Mouse (Mus musculus): ENCODE measurements around the gene Zfp664. TPM values are rescaled to one million over a fixed set of nuclear protein-coding genes. Genes with fewer than 3 reads are reported as not detected.

Gene Zfp664
- polyA plus RNA-seq, 1 experiment from 2014 or later, result 162 TPM

DNA sequence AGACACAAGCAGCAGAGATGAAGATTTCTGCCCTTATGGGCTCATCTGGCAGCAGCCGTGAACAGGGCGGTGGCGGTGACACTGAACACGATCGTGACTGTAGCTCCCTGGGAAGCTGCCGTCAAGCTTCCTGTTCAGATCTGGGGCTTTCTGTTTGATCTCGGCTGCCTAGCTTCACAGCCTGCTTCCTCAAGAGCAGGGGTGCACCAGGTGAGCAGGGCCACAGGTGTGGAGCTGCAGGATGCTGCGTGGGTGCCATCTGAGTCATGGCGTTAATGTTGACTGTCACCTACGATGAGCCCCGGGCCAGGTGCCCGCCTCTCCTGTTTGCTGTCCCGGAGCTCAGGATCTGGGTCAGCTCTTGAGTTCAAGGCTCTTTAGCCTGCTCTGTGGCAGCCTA lies 44.4 kb downstream of the Zfp664 start:
- WGBS, result 80% methylated on average over 13 of the region's 13 CpGs

GRCm38 (mm10) chr5:124908860-124909259 lies 46.4 kb downstream of the Zfp664 start:
- H3K27ac ChIP-seq (replicated peaks), result no peak overlapping the region
- H3K36me3 ChIP-seq (replicated peaks), result no peaks in the 10 kb centered on the region
- no peaks in the 10 kb centered on the region for H3K9me3 ChIP-seq
- peak; percentile 85 for DNase-seq (ENCODE audit: low spot score)
- no peaks in the 10 kb centered on the region for H3K27me3 ChIP-seq (replicated peaks; ENCODE audit: low read depth, poor library complexity, severe bottlenecking)
- WGBS, result 20% methylated on average over 5 of the region's 5 CpGs
- no peak overlapping the region for H3K4me3 ChIP-seq
- peaks cover 27% of the 10 kb centered on the region for H3K4me1 ChIP-seq

More for the DNA sequence above, 44.4 kb downstream of the Zfp664 start:
- Histone ChIP-seq H3K36me3 (replicated peaks) (no peaks in the 10 kb centered on the region), H3K4me1 (peaks cover 8% of the 10 kb centered on the region; the same call in 1 of the 2 replicates), H3K9me3 (no peaks in the 10 kb centered on the region), H3K27me3 (replicated peaks; ENCODE audit: low read depth, poor library complexity, severe bottlenecking) (no peaks in the 10 kb centered on the region), H3K4me3 (no peak overlapping the region), H3K27ac (replicated peaks) (no peak overlapping the region)
- no peak for DNase-seq (ENCODE audit: low spot score)

DNA sequence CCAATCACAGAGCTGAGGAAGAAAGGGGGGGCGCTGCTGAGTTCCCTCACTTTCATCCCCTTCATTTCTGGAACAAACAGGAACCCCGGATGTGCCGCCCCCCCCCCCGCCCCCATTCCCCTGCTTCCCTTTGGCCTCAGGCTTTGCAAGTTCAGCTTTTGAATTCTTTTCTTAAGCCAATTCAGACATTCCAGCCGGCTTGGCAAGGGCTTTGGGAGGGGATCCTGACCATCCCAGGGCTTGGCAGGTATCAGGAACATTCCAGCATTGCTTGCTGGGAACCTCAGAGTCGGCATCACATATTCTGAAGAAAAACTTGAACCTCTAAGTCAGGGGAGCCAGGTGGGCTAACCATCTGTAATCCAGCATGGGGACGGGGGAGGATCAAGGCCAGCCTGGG lies 49.8 kb downstream of the Zfp664 start:
- no peak for DNase-seq (ENCODE audit: low spot score)
- no peak overlapping the region for H3K4me3 ChIP-seq
- 56% methylated on average over 7 of the region's 7 CpGs for WGBS
- no peak overlapping the region for H3K27ac ChIP-seq (replicated peaks)
- H3K9me3 ChIP-seq, result no peaks in the 10 kb centered on the region
- no peaks in the 10 kb centered on the region for H3K27me3 ChIP-seq (replicated peaks; ENCODE audit: low read depth, poor library complexity, severe bottlenecking)
- H3K36me3 ChIP-seq (replicated peaks), result no peaks in the 10 kb centered on the region
- peaks cover 25% of the 10 kb centered on the region for H3K4me1 ChIP-seq

DNA sequence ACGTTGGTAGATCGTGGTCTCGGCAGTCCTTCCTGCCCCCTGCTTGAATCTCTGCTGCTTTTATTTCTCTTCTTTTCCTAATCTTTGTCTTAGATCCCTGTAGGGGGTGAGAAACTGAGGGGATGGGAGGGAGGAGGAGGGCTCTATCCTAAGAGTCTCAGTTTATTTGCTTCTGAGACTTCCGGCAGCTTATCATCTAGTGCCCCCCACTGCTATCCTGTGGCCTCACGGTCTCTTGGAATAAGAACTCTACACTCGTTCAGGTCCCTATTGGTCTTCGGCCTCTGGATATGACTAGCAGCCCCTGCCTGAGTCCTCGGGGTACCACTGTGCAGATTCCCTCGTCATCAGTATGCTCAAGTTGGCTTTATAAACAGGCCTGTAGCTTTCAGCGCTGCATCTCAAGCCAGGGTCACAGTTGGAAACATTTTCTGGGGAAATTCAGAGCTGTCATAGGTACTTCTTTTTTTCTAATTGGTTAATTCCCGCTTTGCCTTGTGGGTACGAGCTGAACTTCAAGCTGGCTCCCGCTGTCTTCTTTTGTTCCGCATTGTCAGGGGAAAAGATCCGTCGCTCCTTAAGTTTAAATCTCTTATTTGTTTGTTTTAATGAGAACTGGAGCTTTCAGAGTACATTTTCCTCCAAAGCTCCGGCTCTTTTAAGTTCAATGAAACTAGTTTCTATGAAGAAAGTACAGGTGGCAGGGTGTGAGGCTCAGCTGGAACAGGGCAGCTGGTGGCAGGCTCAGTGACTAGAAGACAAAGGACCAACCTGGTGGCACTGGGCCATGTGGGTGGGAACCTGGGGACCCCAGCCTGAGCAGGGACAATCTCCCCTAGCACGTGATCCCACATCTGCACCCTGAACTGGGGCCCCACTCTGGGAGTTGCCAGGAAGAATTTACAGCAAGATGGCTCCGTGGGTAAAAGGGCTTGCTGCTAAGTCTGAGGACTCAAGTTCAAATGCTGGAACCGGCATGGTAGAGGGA lies 50.7 kb downstream of the Zfp664 start:
- H3K36me3 ChIP-seq (replicated peaks), result no peaks in the 10 kb centered on the region
- WGBS, result 35% methylated on average over 20 of the region's 20 CpGs
- peaks cover 25% of the 10 kb centered on the region for H3K4me1 ChIP-seq
- H3K9me3 ChIP-seq, result no peaks in the 10 kb centered on the region
- H3K27ac ChIP-seq (replicated peaks), result peak overlapping the region; percentile 71; the same call in 1 of the 2 replicates
- H3K27me3 ChIP-seq (replicated peaks; ENCODE audit: low read depth, poor library complexity, severe bottlenecking), result no peaks in the 10 kb centered on the region
- no peak overlapping the region for H3K4me3 ChIP-seq
- no peak for DNase-seq (ENCODE audit: low spot score)

DNA sequence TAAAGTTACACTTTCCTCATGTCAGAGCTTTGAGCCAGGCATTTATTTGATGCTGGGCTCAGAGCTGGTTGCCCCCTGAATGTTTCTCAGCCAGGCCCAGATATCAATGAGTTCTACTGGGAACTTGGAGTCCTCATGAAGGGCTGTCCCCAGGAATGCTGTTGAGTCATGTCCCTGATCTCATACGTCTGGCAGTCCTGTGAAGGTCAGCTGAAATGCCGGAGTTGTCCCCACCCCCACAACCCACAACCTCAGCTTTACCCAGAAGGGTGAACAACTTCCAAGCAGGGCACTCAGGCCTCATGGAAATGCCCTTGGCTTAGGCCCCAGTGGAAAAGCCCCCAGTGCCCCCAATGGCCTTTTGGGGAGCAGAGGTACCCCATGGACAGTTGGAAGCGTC lies 57.3 kb downstream of the Zfp664 start:
- no peak overlapping the region for H3K27ac ChIP-seq (replicated peaks)
- DNase-seq (ENCODE audit: low spot score), result no peak
- WGBS, result 84% methylated on average over 3 of the region's 3 CpGs

DNA sequence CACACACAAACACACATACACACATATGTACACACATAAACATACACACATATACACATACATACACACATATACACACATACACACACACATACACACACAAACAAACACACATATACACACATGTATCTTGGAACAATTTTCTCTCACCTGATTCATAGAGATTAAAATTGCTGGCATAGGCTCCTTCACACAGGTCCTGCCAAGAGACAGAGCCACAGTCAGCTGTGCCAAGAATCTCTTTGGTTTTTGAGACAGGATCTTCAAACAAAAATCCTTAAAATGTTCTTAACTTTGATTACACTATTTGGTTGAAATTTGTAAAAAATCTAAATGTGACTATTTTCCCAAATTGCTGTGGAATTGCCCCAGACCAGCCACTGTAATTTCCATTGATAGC lies 58.9 kb downstream of the Zfp664 start:
- H3K27me3 ChIP-seq (replicated peaks; ENCODE audit: low read depth, poor library complexity, severe bottlenecking), result no peaks in the 10 kb centered on the region
- no peak overlapping the region for H3K27ac ChIP-seq (replicated peaks)
- peaks cover 9% of the 10 kb centered on the region for H3K9me3 ChIP-seq
- H3K4me3 ChIP-seq, result no peak overlapping the region
- DNase-seq (ENCODE audit: low spot score), result no peak
- no peaks in the 10 kb centered on the region for H3K36me3 ChIP-seq (replicated peaks)
- peaks cover 17% of the 10 kb centered on the region for H3K4me1 ChIP-seq

More for the DNA sequence above, 57.3 kb downstream of the Zfp664 start:
- Histone ChIP-seq H3K9me3 (peaks cover 9% of the 10 kb centered on the region), H3K27me3 (replicated peaks; ENCODE audit: low read depth, poor library complexity, severe bottlenecking) (no peaks in the 10 kb centered on the region), H3K4me3 (no peak overlapping the region), H3K4me1 (peaks cover 11% of the 10 kb centered on the region), H3K36me3 (replicated peaks) (no peaks in the 10 kb centered on the region)

- peaks cover 17% of the 10 kb centered on the region for H3K4me1 ChIP-seq
- no peaks in the 10 kb centered on the region for H3K27me3 ChIP-seq (replicated peaks; ENCODE audit: low read depth, poor library complexity, severe bottlenecking)
- H3K27ac ChIP-seq (replicated peaks), result peak overlapping the region; percentile 11; the same call in 1 of the 2 replicates
- H3K36me3 ChIP-seq (replicated peaks), result no peaks in the 10 kb centered on the region
- DNase-seq (ENCODE audit: low spot score), result no peak
- no peak overlapping the region for H3K4me3 ChIP-seq
- H3K9me3 ChIP-seq, result peaks cover 9% of the 10 kb centered on the region
- WGBS, result 54% methylated on average over 18 of the region's 18 CpGs
Measured at GRCm38 (mm10) chr5:124922356-124923352, 60.2 kb downstream of the Zfp664 start.

- no peaks in the 10 kb centered on the region for H3K36me3 ChIP-seq (replicated peaks)
- 76% methylated on average over 9 of the region's 9 CpGs for WGBS
- H3K4me3 ChIP-seq, result no peak overlapping the region
- H3K27me3 ChIP-seq (replicated peaks; ENCODE audit: low read depth, poor library complexity, severe bottlenecking), result no peaks in the 10 kb centered on the region
- H3K9me3 ChIP-seq, result peaks cover 4% of the 10 kb centered on the region; the same call in 1 of the 2 replicates
- peaks cover 33% of the 10 kb centered on the region for H3K4me1 ChIP-seq
- H3K27ac ChIP-seq (replicated peaks), result peak overlapping the region; percentile 83; the same call in 1 of the 2 replicates
- DNase-seq (ENCODE audit: low spot score), result no peak
Measured at GRCm38 (mm10) chr5:124929425-124930054, 67.0 kb downstream of the Zfp664 start.

- no peaks in the 10 kb centered on the region for H3K27me3 ChIP-seq (replicated peaks; ENCODE audit: low read depth, poor library complexity, severe bottlenecking)
- H3K36me3 ChIP-seq (replicated peaks), result no peaks in the 10 kb centered on the region
- peak overlapping the region; percentile 83 for H3K27ac ChIP-seq (replicated peaks)
- H3K9me3 ChIP-seq, result peaks cover 4% of the 10 kb centered on the region; the same call in 1 of the 2 replicates
- DNase-seq (ENCODE audit: low spot score), result peak; percentile 66
- 35% methylated on average over 5 of the region's 5 CpGs for WGBS
- no peak overlapping the region for H3K4me3 ChIP-seq
- H3K4me1 ChIP-seq, result peaks cover 33% of the 10 kb centered on the region
Measured at GRCm38 (mm10) chr5:124930055-124930439, 67.6 kb downstream of the Zfp664 start.

DNA sequence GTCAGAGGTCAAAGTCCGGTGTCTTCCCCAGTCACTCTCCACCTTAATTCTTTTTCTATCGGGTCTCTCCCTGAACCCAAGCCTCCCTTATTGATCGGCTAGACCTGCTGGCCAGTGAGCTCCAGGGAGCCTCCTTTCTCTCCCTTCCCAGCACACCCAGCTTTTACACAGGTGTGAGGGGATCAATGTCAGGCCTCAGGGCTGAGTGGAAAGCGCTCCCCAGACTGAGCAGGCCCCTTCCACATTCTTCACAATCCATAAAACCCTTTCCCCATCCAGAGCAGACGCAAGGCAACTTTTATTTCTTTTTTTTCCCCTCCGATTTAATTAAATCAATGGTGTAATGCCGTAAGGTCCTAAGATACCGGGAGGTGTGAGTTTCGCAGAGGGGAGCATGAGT lies 68.1 kb downstream of the Zfp664 start:
- Histone ChIP-seq H3K9me3 (peaks cover 4% of the 10 kb centered on the region; the same call in 1 of the 2 replicates), H3K4me3 (no peak overlapping the region), H3K27ac (replicated peaks) (peak overlapping the region; percentile 83), H3K36me3 (replicated peaks) (no peaks in the 10 kb centered on the region), H3K27me3 (replicated peaks; ENCODE audit: low read depth, poor library complexity, severe bottlenecking) (no peaks in the 10 kb centered on the region), H3K4me1 (peaks cover 31% of the 10 kb centered on the region)
- no peak for DNase-seq (ENCODE audit: low spot score)
- WGBS, result 27% methylated on average over 9 of the region's 9 CpGs

DNA sequence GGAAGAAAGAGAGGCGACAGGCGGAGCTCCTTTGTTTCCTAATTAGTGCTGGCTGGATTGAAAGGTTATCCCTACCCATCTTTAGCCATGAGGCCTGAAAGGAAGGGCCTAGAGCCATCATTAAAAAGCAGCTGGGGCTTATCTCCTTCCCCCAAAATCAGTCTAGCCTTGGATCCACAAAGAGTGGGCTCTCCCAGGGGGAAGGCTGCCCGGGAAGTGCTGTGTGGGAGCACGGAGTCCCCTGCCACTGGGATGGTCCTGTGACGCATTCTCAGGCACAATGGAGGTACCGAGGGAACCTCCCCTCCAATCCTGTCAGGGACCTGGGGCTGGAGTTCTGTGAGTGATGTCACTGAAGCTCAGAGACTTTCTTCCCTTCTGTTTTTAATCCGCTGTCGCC lies 68.6 kb downstream of the Zfp664 start:
- Histone ChIP-seq H3K4me1 (peaks cover 27% of the 10 kb centered on the region), H3K27ac (replicated peaks) (peak overlapping the region; percentile 83), H3K9me3 (peaks cover 4% of the 10 kb centered on the region; the same call in 1 of the 2 replicates), H3K36me3 (replicated peaks) (no peaks in the 10 kb centered on the region), H3K4me3 (no peak overlapping the region), H3K27me3 (replicated peaks; ENCODE audit: low read depth, poor library complexity, severe bottlenecking) (no peaks in the 10 kb centered on the region)
- peak; percentile 38 for DNase-seq (ENCODE audit: low spot score)
- 17% methylated on average over 8 of the region's 8 CpGs for WGBS

- no peak for DNase-seq (ENCODE audit: low spot score)
- H3K36me3 ChIP-seq (replicated peaks), result no peaks in the 10 kb centered on the region
- 75% methylated on average over 7 of the region's 7 CpGs for WGBS
- H3K4me3 ChIP-seq, result no peak overlapping the region
- peaks cover under 1% of the 10 kb centered on the region; the same call in 1 of the 2 replicates for H3K9me3 ChIP-seq
- H3K27me3 ChIP-seq (replicated peaks; ENCODE audit: low read depth, poor library complexity, severe bottlenecking), result no peaks in the 10 kb centered on the region
- H3K4me1 ChIP-seq, result peaks cover 23% of the 10 kb centered on the region
- H3K27ac ChIP-seq (replicated peaks), result peak overlapping the region; percentile 19; the same call in 1 of the 2 replicates
Measured at GRCm38 (mm10) chr5:124934558-124934957, 72.1 kb downstream of the Zfp664 start.

All from embryonic facial prominence, embryonic 10.5 days (tissue).